Mouse (Mus musculus) mesoderm, embryonic 11.5 days (tissue): Measurements from ENCODE around the gene Taok3.

ENCODE experiments used
- DNase-seq: peaks from one replicate; pipeline ENCODE4 v3.0.0-alpha.2; 2012; ENCODE audit warnings: low read depth, low spot score

Gene Taok3

DNA sequence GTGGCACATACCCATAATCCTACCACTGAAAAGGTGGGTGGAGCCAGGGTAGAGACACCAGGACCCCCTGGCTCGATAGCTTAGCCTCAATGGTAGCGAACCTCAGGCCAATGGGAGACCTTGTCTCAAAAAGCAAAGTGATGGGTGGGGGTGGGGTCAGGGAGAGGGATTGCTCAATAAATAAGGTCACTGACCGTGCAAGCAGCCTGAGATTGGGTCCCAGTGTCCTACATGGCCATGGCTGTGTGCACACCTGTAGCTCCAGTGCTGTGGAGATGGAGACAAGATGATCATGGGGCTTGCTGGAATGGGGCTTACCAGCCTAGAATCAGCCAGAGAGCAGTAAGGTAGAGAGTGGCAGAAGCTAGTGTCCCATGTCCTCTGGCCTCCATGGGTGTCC is 131.8 kb downstream of the Taok3 start:
- DNase-seq: no peak

DNA sequence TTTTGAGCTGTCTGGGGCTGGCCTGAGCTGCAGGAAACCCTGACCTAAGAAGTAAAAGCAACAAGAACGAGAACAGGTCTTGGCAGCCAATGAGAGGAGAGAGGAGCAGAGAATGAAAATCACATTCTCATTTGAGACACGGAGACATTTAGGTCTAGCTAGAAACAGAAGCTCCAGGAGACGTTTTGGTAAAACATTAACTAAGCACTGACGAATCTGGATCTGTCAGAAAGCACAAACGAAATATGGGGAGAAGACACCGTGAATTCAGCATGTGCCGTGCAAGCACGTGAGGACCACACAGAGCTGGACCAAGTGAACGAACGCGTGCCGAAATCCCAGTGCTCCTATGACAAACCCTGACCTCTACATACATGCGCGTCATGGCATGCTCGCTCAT is 138.3 kb downstream of the Taok3 start:
- no peak for DNase-seq

DNA sequence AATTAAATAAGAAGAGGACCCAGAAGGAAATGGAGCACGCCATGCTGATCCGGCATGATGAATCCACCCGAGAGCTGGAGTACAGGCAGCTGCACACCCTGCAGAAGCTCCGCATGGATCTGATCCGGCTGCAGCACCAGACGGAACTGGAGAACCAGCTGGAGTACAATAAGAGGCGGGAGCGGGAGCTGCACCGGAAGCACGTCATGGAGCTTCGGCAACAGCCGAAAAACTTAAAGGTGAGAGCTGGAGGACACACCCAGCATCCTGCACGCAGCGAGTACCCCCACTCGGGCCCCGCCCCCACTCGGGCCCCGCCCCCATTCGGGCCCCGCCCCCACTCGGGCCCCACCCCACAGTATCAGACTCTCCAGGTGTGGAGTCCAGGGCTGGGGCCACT is 143.6 kb downstream of the Taok3 start:
- DNase-seq: no peak

DNA sequence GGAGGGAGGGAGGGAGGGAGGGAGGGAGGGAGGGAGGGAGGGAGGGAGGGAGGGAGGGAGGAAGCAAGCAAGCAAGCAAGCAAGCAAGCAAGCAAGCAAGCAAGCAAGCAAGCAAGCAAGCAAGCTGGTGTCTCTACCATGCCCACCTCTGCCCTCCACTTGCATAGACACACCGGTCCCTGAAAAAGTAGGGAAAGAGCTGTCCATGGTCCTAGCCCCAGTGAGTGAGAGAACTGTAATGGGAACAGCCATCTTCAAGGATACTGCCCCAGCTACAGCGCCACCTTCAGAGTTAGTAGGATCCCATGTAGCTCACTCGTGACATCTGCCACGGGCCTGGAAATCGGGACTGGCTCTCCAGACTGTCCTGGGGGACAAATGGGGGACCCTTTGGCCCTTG is 144.8 kb downstream of the Taok3 start:
- DNase-seq: peak; percentile 57

DNA sequence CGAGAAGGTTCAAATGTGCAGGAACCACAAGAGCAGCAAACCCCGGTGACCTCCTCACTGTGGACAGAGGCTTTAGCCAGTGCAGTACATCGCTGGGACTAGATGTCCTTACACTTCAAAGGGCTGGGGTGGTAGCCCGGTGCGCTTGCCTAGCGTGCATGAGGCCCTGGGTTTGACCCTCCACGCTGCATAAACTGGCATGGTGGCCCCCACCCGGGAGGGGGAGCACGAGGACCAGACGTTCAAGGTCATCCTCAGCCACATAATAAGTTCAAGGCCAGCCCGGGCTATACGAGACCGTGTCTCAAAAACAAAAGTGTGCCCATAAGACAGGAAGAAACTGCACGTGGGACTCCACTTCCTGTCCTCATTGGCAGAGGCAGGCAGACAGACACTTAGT is 148.0 kb downstream of the Taok3 start:
- DNase-seq: no peak

DNA sequence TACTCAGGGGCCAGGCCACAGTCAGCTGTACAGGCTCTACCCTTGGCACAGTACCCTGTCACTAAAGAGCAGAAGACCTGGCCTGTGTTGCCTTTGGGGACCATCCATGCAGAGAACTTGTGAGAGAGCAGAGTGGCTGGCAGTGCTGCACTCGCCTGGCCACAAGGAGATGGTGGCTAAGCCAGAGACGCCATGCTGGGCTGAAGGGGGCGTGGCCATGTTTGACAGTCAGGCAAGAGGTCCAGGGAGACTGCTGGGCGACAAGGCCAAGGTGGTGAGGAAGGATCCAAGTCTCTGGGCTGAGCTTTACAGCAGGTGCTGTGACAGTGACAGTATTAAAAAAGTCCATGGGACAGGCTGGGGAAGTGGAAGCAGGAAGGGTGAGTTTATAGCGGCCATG is 148.8 kb downstream of the Taok3 start:
- DNase-seq: no peak

DNA sequence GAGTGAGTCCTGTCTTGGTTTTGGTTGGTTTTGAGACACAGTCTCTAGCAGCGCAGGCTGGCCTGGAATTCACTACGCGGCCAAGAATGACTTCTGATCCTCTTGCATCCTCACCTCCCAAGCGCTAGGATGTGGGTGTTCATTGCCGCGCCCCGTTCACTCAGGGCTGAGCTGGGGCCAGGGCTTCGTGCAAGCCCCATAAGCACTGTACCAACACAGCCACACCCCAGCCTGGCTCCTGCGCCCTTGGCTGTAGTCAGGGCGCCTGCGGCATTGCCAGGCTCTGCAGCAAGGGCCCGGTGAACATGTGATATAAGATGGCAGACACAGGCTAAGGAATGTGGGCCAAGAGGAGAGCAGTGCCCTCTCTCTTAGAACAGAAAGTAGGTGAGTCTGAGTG is 149.5 kb downstream of the Taok3 start:
- no peak for DNase-seq

DNA sequence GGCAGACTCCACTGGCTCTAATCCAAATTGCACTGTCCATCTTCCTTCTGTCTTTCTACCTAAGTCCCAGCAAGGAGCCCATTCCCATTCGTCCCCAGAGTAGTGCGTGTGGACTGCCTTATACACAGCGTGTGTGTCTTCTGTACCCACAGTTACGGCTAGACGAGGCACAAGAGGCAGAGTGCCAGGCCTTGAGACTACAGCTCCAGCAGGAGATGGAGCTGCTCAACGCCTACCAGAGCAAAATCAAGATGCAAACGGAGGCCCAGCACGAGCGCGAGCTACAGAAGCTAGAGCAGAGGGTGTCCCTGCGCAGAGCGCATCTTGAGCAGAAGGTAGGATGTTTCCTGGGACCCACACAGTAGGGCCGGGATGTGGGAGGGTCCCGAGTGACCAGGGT is 152.0 kb downstream of the Taok3 start:
- no peak for DNase-seq

DNA sequence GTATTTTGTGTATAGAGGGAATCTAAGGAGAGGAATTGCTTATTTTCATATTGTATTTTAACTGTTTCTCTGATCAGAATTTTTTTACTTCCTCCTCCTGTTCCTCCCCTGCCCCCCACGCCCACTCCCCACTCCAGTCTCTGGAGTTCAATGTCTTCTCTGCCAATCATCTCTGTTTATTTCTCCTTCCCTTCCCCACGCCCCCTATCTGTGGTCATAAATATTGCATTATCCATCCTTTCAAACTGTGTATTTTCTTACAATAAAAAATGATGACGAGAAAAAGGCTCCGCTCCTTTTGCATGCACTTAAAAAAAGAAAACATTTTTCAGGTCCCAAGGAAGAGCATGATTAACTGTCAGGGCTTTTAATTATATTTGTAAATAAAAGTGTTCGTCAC is 154.9 kb downstream of the Taok3 start:
- no peak for DNase-seq

DNA sequence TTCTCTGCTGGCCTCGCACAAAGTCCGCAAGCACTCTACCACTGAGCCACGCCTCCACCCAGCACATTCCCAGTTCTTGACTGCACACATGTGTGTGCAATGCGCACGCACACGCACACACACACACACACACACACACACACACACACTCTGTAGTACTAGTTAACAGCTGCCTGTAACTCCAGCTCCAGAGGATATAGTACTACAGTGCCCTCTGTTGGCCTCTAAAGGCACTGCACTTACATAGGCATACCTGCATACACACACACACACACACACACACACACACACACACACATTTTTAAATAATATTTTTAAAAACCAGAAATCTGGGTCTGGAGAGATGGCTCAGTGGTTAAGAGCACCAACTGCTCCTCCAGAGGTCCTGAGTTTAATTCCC is 157.9 kb downstream of the Taok3 start:
- DNase-seq: no peak

DNA sequence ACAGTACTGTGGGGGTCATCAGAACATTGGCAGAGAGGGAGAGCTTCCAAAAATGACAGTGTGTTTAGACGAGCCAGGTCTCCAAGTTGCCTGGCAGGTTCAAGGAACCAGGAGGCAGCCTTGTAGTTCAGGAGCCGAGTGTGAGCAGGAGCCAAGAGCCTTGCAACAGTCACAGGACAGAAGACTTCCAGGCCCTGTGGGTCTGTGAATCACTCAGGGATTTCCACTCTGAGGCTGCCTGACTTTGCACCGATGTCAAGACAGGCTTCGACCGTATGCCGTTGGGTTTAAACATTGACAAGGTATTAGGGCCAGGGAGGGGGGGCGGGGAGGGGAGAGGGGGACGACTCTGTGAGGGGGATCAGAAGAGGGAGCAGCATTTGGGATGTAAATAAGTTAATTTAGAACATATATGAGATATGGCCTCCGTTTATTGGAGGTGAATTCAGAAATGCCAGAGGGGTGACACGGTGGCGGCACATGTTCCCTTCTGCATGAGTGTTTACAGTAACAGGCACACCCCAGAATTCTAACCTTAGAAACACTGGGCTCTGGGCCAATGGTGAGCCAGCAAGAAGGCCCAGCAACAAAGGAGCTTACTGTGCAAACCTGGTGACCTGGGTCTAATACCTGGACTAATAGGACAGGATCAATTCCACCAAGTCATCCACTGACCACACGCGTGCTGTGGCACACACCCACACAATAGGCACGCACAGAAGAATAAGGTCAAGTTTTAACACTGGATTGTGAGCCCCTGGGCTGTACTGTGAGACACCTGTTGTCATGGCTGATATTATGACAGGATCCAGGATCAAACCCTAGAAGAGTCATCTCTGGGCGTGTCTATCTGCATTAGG is 159.1 kb downstream of the Taok3 start:
- DNase-seq: no peak

DNA sequence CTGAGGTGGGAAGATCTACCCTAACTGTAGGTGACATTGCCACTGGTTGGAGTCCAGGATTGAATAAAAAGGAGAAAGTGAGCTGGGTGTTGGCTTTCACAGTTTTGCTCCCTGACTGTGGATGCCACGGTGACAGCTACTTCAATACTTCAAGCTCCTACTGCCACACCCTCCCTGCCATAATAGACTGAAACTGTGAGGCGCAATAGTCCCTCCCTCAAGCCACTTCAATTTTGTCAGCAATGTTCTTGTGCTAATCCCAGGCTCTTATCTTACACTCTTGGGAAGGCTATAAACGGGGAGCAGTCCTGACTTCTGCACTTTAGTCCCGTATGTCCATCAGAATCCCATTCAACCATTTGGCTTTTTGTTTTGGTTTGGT is 159.7 kb downstream of the Taok3 start:
- DNase-seq: no peak

DNA sequence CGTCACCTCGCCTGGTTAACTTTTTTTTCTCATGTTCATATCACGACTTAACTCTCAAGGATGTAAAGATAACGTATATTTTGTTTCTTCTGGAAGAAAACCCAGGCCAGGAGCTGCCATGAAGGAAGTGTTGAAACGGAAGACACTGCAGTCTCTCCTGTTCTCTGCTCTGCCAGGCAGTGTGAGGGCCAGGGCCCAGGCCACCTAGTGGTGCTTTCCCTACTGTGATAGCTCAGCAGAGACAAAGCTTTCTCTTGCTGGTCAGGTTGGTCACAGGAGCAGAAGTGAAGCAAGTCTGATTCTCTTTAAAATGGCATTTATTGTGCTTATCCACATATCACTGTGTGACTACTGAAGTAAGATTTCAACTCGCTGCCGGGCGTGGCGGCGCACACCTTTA is 161.6 kb downstream of the Taok3 start:
- DNase-seq: no peak

DNA sequence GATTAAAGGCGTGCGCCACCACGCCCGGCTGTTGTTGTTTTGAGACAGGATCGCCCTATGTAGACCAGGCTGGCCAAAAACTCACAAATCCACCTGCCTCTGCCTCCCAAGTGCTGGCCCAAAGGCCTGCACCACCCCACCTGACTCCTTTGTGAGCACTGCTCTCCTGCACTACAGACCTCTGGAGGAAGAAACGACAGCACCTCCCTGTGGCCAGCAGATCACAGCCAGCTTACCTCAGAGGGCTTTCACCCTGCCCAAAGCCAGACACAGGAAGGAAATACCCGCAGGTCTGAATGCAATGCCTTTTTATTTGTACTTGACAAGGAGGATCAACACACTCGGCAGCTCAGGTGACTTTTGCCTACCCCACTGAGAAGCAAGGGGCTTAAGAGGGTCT is 162.4 kb downstream of the Taok3 start:
- DNase-seq: no peak

DNA sequence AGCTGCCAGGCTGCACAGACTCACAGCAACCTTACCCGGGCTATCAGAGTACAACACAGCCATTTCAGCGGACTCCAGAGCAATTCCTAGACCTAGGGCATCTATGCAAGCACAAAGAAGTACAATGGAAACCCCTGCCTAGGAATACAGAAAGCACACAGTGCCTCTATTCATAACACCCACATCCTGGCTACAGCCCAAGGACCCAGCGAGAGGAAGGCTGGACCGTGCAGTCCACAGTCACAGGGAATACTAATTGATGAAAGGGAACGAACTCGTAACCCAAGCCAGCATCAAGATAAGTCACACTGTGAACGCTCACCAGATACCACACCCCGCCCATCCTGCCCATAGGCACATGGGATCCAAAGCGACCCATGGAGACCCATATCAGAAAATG is 164.1 kb downstream of the Taok3 start:
- no peak for DNase-seq

DNA sequence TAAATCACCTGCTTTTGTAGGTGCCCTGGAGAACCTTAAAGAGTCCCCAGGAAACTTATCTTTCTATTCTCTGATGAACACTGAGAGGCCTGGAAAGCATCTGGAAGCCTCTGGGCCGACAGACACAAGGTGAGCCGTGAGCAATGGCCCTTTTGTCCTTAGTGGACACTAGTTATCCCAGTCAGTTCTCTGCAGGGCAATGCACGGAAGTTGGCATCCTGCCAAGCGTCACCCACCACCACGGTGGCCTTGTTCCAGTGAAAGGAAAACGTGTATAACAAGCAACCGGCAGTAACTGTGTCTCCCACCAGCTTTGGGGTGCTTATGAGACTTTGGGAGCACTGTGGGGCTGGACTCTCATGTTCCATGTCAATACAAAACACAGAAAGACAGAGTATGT is 164.8 kb downstream of the Taok3 start:
- DNase-seq: no peak

DNA sequence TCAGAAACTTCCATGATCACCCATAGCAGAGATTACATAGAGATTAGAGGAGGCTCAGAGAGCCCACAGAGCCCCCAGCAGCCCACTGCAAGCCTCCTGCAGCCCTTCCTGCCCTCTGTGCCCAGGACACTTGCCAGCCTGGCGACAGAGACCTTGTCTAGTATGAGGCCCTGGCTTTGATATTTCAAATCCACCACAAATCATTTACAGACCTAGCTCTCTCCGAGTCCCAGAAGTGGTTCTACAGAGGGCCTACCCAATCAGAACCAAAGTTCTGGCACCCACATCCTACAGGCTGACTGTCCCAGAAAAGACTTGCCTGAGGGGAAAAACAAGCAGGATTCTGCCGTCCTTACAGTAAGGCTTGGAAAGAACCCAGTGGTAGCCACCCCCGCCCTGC is 165.3 kb downstream of the Taok3 start:
- DNase-seq: no peak

DNA sequence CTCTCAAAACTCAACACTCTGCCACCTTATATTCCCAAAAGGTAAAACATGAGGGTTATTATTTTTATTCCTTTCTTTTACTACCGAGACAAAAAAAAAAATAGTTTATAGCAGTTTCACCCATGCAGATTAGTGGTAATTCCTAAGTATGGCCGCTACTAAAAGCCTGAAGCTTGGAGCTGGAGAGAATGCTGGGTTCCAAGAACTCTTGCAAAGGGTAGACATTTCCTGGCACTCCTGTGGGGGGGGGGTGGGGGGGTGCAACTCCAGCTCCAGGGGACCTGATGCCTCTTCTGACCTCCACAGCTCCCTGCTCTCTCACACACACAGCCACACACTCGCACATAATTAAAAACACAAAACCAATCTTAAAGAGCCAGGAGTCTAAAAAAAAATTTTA is 166.4 kb downstream of the Taok3 start:
- no peak for DNase-seq

DNA sequence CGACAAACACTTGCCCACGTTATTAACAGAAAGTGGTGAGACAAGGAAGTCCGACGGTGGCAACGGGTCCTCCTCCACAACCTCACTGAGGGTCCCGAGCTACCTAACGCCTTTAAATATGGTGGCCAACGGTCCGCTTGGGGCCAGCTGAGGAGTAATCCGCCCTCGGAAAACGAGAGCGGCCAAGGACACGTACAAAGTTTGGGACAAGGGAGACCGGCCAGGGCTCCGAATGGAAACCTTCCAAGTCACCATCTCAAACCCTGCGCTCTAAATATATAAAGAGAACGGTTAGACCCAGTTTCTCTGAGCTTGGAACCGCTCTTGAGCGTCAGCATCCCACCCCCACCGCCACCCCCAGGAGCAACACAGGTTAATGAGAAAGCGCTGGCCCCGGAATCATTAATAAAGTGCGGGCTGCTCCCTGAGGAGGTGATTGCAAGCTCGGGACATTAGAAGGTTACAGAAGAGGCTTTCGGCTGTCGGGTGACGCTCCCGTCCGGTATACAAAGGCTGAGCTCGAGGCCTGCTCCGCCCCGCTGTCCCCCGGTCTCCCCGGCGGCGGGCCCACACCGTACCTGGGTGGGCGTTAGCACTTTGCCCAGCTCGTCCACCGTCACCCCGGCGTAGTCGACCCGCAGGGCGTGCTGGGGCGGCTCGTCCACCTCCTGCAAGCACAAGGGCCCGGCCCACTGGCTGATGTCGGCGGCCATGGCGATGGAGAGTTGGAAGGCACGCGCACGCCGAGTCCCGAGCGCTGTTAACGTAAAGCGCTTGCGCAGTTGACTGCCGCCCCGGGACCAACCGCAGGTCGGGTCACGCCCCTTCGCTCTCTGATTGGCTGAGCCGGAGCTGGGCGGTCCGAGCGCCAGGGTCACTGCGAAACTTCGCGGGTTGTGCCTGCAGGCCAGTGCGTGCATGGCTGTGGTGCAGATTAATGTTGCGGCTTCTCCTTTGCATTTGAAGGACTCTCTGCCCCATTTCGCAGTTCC is 167.2 kb downstream of the Taok3 start, which contains the start of gene Pebp1:
Pebp1 (minus strand) TSS at position 795 of the 992 bp plus-strand sequence.
- DNase-seq: peak; percentile 97

DNA sequence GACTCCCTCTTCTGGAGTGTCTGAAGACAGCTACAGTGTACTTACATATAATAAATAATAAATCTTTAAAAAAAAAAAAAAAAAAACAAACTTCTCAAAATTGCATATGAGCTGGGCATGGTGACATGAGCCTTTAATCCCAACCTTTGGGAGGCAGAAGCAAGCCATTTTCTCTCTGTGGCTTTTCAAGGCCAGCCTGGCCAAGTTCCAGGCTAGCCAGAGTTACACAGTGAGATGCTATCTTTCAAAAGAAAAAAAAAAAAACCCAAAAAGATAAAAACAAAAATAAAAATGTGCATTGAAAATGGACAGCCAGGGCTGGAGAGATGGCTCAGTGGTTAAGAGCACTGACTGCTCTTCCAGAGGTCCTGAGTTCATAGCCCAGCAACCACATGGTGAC is 169.7 kb downstream of the Taok3 start:
- DNase-seq: no peak

DNA sequence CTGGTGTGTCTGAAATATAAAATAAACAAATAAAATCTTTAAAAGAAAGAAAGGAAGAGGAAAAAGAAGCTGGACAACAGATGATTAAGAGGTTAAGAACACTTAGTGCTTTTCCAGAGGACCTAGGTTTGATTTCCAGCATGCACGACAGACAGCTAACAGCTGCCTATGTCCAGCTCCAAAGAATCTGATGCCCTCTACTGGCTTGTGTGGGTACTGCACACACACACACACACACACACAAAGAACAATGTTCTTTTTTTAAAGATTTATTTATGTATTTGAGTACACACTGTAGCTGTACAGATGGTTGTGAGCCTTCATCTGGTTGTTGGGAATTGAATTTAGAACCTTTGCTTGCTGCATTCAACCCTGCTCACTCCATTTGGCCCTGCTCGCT is 170.2 kb downstream of the Taok3 start:
- DNase-seq: no peak

DNA sequence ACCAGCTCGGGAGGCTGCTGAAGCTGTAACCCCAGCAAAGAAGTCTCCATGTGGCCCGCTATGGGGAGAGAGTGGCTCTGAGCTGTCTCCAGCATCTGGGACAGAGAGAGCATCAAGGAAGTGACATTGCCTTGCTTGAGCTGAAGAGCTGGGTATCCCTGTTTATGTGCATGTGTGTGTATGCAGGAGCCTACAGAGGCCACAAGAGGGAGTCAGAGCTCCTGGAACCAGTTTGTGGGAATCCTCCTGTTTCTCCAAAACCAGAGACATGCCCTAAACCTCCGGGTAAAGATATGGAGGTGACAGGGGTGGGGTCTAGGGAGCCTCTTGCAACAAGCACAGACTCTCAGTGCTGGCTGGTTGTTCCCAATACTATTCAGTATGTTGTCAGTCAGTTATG is 171.4 kb downstream of the Taok3 start:
- DNase-seq: no peak

DNA sequence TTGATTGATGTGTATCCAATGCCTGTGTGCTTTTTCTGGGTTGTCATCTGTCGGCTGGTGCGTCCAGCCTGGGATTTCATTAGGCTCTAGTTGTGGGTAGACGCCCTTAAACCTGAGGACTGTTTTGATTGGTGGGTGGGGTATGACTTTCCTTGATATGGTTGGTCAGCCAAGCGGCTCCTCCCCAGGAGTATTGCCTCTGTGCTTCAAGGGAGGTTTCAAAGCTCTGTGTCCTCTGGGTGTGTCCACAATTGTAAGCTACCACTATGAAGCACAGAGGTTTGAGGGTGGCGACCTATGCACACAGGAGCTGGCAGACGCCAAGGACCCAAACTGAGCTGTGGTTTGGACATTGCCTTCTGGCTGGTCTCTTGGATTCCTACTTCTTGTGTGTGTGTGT is 172.6 kb downstream of the Taok3 start:
- DNase-seq: no peak
